Mouse (Mus musculus): Measurements from ENCODE around the gene Orc5. TPM values are rescaled to one million over a fixed set of nuclear protein-coding genes. Genes with fewer than 3 reads are reported as not detected.

The Orc5 gene
- 22.8 TPM for total RNA-seq (2023)

DNA sequence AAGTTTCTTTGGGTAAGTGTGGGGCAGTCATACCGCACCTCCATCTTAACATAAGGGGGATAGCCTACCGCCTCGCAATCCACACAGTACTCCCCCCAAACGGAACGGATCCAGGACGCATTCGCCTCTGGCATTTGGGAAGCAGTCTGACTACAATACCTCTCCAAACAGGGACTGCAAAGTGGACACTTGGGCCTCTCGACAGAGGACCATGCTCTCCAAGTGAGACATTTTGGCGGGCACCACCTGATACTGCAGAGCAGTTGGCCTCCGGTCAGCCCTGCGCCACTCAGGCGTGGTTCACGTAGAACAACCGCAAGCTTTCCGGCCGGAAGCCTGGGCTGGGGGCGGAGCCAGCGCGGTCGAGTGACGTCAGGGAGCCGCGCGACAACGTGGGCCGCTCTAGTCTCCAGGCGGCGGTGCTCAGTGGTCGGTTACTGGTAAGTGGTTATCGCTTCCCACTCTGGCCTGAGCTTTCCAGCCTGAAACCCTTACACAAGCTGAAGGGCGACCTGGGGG is at the start of gene Orc5:
Orc5 (minus strand) TSS at position 397 of the 519 bp plus-strand sequence.

Other genes starting within 250 kb of the Orc5 start
- gene Reln, start 205.7 kb downstream of the Orc5 start, total RNA-seq (2023): 0.27 TPM
- not detected for gene Lhfpl3, start 195.6 kb upstream of the Orc5 start, total RNA-seq (2023)